Mouse (Mus musculus): Measurements from ENCODE around the gene Coq6.

Coq6 gene

DNA sequence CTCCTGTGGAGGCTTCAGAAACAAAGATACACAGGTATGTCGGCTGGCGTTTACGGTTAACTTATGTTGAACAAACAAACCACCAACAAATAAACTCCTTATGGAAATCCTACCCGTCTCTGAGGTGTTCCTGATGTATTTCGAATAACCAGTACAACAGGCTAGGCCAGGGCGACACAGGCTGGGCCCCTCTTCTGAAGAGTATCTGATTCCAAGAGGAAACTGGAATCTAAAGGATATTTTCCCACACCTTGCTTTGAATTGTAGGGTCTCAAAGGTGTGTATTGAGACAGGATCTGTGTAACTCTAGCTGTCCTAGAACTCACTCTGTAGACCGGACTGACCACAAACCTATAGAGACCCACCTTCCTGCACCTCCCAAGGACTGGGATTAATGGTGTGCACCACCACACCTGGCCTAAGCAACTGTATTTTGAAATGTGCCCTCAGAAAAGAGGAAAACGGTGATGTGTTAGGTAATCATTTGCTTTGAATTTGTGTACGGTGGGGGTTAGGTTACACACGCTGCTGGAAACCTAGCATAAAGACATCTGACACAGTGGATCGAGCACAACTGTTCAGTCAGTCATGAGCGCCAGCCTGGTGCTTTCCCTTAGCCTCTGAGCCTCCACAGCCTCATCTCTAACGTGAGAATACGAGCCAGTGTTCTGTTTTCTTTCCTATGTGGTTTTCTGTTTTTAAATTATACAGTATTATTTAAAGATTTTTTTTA is 35.7 kb downstream of the Coq6 start:
- DNase-seq (ENCODE audit: low read depth, low spot score) = no peak

DNA sequence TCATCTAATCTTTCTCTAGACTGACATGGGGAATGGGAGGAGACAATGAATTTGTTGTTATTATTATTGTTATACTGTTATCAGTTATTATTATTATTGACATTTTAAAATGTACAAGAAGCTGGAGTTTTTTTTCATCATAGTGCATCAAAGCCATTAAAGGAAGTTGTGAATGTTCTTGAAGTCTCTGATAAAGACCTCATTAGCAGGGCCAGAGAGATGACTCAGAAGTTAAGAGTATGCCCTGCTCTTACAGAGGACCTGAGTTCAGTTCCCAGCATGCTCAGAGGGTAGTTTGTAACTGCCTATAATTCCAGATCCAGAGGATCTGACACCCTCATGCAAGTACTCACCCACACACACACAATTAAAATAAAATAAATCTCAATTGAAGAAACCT is 36.2 kb downstream of the Coq6 start:
- DNase-seq (ENCODE audit: low read depth, low spot score) = no peak

DNA sequence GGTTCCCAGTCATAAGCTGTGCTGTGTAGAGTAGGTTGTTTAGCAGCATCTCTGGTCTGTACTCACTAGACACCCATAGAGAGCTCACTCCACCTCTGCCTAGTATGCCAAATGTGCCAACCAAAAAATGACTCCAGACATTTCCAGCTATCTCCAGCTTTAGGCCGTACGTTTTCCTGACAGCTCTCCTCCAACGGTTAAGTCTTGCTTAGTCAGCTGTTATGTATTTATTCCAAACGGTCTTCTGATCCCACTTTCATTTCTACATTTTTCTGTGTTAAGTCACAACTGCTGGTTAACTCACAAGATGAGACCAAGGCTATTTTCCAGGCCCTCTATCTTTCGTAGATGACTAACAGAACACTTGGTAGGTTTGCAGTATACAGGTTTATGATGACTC is 37.2 kb downstream of the Coq6 start:
- DNase-seq (ENCODE audit: low read depth, low spot score) = no peak

DNA sequence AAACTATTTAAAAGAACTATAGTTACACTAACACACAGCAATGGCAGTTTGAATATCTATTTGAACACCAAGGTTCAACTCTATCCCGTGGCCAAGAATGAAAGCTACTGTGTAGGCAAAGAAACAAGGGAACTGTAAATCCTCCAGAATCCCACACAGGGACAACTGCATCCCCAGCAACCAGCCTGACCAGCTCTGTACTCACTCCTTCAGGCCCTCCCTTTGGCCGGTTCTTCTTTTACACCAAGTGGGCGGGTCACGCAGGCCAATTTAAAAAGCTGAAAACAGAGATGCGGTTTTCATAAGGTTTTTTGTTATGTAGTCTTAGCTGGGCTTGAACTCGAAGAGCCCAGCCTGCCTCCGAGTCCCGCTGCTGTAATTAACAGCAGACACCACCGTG is 37.7 kb downstream of the Coq6 start:
- DNase-seq (ENCODE audit: low read depth, low spot score) = no peak

DNA sequence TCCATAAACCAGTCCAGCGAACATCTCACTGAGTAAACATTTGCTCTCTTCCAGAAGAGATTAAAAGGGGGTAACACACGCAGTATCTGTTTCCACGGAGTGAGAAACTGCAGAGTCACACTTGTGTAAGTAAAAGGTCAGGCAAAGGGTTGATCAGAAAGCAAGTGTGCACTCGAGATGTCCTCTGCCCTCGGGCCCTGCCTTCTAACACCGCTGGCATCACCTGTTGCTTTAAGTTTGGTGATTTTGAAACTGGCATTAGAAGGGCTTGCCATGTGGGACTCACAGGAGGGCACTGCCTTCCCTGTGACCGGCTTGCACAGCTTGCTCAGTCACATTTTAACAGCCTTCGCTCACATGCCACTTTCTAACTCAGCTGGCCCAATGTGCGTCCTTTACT is 38.2 kb downstream of the Coq6 start:
- no peak for DNase-seq (ENCODE audit: low read depth, low spot score)

DNA sequence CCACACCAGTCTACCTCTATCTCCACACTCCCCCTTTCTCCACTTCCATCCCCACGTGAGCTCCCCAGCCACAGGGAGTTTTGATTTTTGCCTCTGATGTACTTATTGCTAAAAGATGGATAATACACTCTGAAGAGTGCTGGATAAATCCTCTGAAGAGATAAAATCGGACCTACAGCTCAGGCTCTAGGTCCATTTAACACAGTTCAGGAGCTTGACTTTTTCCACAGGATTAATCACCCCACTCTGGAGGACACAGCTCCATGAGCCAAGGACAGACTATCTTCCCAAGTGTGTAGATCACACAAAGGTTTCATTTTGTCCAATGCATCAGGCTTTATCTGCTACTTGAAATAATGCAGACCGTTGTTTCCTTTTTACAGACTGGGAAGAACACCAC is 38.6 kb downstream of the Coq6 start:
- no peak for DNase-seq (ENCODE audit: low read depth, low spot score)

DNA sequence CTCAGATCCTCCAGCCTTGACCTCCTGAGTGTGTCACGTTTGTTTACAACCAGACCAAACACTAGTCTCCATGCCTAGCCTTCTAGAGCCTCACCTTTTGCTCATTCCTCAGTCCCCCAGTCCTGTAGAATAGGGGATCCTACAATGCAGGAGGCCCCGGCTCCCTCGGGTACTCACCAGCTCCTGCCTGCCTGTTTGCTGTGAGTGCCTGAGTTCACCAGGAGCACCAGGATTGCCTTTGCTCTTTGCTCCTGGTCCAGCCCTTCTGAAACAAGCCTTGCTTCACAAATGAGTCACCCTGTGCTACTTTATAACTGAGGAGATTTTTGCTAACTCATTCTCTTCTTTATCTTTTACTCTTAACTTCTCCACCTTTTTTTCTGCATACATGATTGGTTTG is 39.2 kb downstream of the Coq6 start:
- no peak for DNase-seq (ENCODE audit: low read depth, low spot score)

DNA sequence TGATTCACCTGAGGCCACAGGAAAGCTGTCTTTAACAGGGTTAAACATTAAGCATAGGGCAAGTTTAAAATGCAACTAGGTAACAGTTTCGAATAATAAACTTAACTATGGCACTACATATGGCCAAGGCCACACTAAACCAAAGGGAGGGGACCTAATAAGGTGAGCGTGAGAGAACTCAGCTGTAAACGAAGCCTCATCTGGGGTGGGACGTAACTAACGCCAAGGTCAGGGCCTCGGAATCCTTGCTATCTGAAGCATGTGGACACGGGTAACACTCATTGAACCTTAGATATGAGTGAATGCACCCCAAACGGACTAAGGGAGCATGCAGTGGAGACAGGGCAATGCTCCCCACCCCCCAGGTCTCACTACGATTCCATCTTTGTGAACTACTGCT is 41.5 kb downstream of the Coq6 start:
- no peak for DNase-seq (ENCODE audit: low read depth, low spot score)

DNA sequence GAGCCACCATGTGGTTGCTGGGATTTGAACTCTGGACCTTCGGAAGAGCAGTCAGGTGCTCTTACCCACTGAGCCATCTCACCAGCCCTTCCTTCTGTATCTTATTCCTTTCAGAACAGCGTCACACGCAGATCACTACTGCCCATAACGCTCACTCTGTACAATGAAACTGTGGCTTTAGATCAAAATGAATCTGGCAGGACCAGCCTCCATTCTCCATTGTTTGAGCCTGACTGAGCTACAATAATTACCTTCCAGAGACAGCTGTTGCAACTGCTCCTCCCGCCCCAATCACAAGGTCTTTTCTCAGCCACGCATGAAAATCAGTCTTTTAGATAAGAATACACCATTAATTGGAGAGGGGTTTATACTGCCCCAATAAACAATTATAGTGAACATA is 43.1 kb downstream of the Coq6 start:
- no peak for DNase-seq (ENCODE audit: low read depth, low spot score)

DNA sequence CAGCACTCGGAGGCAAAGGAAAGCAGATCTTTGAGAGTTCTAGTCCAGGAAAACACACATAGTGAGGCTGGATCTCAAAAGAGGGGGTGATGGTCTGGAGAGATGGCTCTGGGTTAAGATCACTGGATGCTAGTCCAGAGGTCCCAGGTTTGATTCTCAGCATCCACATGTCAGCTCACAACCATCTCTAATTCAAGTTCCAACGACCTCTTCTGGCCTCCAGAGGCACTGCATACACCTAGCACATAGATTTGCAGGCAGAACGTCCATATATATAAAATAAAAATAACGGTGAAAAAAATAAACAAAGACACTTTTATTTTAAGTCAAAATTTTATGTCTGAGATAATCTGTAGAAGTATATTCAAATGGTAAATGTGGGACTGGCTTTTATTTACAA is 45.8 kb downstream of the Coq6 start:
- peak; percentile 58 for DNase-seq (ENCODE audit: low read depth, low spot score)

DNA sequence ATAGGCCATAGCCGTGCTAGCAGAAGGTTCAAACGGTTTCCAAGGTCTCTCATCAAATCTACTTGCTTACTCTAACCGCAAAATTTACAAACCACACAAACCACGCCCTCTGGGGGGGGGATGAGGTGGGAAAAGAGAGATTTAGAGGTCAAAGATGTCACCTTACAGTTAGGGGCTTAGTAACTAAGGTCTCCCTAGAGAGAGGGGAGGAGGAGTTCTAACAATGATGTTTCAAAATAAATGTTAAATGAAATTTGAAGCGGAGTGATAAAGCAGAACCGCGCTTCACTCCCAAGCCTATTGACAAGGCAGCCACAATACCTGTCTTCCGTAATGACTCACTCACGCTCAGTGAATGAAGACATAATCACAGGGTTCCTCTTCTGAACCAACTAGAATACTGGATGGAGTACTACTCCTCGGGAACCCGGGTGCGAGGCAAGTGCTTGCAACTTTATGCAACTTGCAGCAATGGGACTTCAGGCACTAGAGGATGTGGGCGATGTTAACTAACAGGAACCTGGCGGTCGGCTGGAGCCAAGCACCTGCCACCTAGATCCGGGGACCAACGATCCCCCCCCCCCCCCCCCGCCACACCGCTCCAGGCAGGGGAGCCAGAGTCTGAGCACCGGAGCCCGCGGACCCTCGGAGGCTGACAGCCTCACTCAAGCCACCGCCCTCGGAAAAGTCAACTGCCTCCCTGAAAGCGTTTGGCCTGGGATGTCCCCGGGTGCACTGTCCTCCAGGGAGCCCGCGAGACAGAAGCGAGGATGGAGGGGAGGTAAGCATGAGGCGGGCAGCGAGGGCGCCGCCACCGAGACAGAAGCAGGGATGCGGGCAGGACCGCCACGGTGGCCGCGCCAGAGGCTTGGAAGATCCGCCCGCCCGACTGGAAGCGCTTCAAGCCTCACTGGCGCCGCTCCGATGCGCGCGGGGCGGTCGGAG is 46.7 kb downstream of the Coq6 start:
- DNase-seq (ENCODE audit: low read depth, low spot score) = peak; percentile 45

DNA sequence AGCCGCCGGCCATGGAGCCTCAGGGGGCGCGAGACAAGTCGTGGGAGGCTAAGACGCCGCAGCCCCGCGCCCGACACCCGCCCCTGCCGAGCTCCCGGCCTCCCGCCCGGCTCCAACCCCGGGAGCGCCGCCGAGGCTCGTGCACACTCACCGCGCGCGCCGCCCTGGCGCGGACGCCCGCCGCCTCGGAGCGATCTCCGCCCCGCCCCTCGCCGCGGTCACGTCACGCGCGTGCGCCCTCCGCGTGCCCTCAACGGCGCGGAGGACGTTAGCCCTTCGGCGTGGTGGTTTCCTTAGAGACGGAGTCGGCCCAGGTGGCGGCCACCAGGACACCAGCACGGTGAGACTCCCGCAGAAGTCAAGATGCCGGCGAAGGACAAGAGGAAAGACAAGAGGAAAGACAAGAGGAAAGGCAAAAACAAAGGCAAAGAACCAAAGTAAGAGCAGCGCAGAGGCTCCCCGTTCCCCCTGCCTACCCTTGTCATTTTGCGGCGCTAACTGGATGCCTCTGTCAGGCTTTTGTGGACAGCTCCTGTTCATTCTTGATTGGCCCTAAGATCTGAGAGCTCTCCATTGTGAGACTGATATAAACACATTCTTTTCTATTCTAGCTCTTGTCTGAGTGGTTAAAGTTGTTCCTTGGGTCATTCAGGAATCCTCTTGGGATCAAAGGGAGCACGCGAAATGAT is 47.5 kb downstream of the Coq6 start, which contains the start of the genes Entpd5 and Bbof1:
Gene Entpd5, minus strand, starts transcription at position 211 of the 689 bp plus-strand sequence.
Gene Bbof1, plus strand, starts transcription at position 253 of the 689 bp plus-strand sequence.
- peak; percentile 86 for DNase-seq (ENCODE audit: low read depth, low spot score)

DNA sequence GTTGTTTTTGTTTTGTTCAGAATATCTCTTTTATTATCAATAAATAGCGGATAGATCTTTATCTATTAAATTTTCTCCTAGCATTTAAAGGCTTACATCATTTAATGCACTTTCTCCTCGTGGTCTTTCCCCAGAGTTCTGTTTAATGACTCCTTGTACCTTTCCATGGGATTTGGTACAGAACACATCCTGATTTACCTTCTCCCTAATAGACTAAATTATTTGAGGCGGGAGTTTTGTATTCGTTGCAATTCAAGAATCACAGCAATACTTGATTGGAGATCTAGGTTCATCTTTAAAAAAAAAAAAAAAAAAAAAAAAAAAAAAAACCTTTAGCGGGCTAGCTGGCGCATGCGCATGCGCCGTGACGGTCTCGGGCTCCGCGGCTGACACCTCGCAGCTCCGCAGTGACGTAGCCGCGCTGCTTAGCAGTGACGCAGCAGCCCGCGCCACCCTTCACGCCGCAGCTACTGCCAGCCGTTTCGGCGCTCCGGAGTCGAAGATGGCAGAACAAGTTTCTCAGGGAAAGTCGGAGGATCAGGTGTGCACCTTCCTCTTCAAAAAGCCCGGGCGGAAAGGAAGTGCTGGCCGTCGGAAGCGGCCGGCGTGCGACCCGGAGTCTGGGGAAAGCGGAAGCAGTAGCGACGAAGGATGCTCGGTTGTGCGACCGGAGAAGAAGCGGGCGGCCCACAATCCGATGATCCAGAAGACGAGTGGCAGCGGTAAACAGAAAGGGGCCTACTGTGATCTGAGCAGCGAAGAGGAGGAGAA is 55.6 kb downstream of the Coq6 start, which contains the start of gene Rnf113a2:
Gene Rnf113a2, plus strand, starts transcription at position 363 of the 771 bp plus-strand sequence.
- peak; percentile 93 for DNase-seq (ENCODE audit: low read depth, low spot score)

DNA sequence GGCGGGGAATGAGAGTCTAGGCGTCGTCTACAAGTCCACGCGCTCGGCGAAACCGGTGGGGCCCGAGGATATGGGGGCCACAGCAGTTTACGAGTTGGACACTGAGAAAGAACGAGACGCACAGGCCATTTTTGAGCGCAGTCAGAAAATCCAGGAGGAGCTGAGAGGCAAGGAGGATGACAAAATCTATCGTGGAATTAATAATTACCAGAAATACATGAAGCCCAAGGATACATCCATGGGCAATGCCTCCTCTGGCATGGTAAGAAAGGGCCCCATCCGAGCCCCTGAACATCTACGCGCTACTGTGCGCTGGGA is 56.1 kb downstream of the Coq6 start:
- no peak for DNase-seq (ENCODE audit: low read depth, low spot score)

All from ES-CJ7 (cell line).